Mouse (Mus musculus) kidney, embryonic 14.5 days (tissue): ENCODE data around the gene Rab3il1. TPM values are rescaled to one million over a fixed set of nuclear protein-coding genes. Genes with fewer than 3 reads are reported as not detected.
A peak's percentile ranks its signal among the peaks of the same experiment; 100 is the strongest.

ENCODE experiments used
- ATAC-seq: fragments of 200-750 bp; cut with Nextera tagmentation; 2 replicates; pipeline ENCODE4 v1.8.0; 2017; ENCODE audit warnings: moderate number of reproducible peaks, mild to moderate bottlenecking, moderate TSS enrichment, moderate library complexity; ENCODE audit not compliant: low FRiP score, low TSS enrichment
- H3K27ac ChIP-seq: fragments of 300-500 bp; sonication (generic); 2 replicates; pipeline ENCODE4 v1.5.1; 2014; ENCODE audit warnings: low read depth, mild to moderate bottlenecking, low read length, moderate library complexity, mixed read lengths
- H3K27me3 ChIP-seq: fragments of 300-500 bp; sonication (generic); 2 replicates; pipeline ENCODE4 v1.6.1; 2014; ENCODE audit warnings: mild to moderate bottlenecking, low read length; ENCODE audit not compliant: control insufficient read depth, insufficient read depth
- H3K36me3 ChIP-seq: fragments of 300-500 bp; sonication (generic); 2 replicates; pipeline ENCODE4 v1.6.1; 2014; ENCODE audit warnings: low read length, mixed read lengths; ENCODE audit not compliant: control insufficient read depth, insufficient read depth
- H3K4me1 ChIP-seq: fragments of 300-500 bp; sonication (generic); 2 replicates; pipeline ENCODE4 v1.6.1; 2014; ENCODE audit warnings: low read length, mixed read lengths; ENCODE audit not compliant: control insufficient read depth, insufficient read depth
- H3K4me2 ChIP-seq: fragments of 300-500 bp; sonication (generic); replicated peaks from 2 replicates; pipeline ENCODE4 v1.6.1; 2014; ENCODE audit warnings: low read depth, mild to moderate bottlenecking, low read length
- H3K4me3 ChIP-seq: fragments of 300-500 bp; sonication (generic); 2 replicates; pipeline ENCODE4 v1.5.1; 2014; ENCODE audit warnings: mild to moderate bottlenecking, low read length
- H3K9ac ChIP-seq: fragments of 300-500 bp; sonication (generic); 2 replicates; pipeline ENCODE4 v1.6.1; 2014; ENCODE audit warnings: low read depth, mild to moderate bottlenecking, low read length, moderate library complexity
- H3K9me3 ChIP-seq: fragments of 300-500 bp; sonication (generic); 2 replicates; pipeline ENCODE4 v1.6.1; 2016; ENCODE audit warnings: low read length; ENCODE audit not compliant: control insufficient read depth
- WGBS: fragments of 180-500 bp; shearing (Covaris S2); extraction: QIAGEN DNeasy Blood & Tissue Kit; methylation state at CpG from one replicate; pipeline ENCODE4 v1.1.7; 2014; 5-methylcytosine and 5-hydroxymethylcytosine counted together
- polyA plus RNA-seq: library from polyadenylated mRNA; unstranded; fragments of >200 nt; fragmentation: Nextera tagmentation; extraction: Ambion mirVana; gene quantifications from 2 replicates; pipeline ENCODE4 v1.2.1, GENCODE M21; 2014

Gene Rab3il1
- 20.3 and 26.2 TPM in 2 replicates for polyA plus RNA-seq

DNA sequence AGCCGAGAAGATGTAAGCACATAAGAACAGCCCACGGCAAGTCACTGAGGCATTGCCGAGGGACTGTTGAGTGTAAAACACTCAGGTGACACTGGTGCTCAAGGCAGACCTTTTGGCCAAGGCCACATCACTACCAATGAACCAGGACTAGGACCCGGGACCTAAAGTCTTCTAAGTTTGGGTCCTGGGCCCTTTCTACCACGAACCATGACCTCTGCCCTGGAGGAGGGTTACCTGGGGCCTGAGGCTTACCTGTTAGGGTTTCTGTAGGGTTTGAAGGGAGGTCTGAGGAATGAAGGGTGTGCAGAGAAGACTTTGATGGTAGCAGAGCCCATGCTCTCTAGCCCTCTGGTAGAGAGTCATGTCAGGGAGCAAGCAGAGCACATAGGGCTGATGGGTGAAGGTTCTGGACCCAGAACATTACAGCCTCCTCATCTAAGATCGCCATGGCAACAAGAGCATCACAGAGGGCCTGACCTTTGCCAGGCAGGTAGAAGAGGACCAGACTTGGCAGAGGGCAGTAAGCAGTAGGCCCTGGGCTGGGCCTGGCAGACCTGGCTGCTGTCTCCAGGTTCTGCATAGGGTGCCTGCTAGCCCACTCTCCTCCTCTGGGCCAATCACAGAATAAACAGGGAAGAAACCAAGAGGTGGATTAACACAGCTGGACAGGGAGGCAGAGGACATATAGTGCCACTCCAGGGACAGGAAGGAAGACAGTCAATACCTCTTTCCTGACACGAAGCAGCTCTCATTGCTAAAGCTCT, at the start of gene Rab3il1, which contains the start of gene Best1:
Rab3il1 (plus strand) TSS at position 464 of the 764 bp plus-strand sequence.
Best1 (minus strand) TSS at position 428 of the 764 bp plus-strand sequence.
- no peak for ATAC-seq
- no peaks in the 10 kb centered on the region for H3K36me3 ChIP-seq
- no peak within 1 kb of the TSS for H3K4me3 ChIP-seq
- H3K4me2 ChIP-seq = no peak within 1 kb of the TSS
- WGBS = 66% methylated on average over 7 of the region's 7 CpGs
- no peaks in the 10 kb centered on the region for H3K27me3 ChIP-seq
- H3K9me3 ChIP-seq = no peaks in the 10 kb centered on the region; the same call in 1 of the 2 replicates
- H3K4me1 ChIP-seq = no peaks in the 10 kb centered on the region
- H3K27ac ChIP-seq = no peak within 1 kb of the TSS
- H3K9ac ChIP-seq = no peak within 1 kb of the TSS

DNA sequence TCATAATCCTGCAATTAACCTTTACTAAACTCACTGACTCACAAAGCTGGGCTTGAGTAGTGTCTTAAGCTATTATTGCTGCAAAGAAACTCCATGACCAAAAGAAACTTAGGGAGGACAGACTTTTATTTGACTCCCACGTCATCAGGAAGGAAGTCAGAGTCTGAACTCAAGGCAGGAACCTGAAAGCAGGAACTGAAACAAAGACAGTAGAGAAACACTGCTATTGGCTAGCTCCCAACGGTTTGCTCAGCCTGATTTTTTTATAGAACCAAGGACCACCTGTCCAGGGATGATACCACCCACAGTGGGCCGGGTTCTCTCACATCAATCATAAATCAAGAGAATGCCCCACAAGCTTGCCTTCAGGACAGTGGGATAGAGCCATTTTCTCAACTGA, 49.1 kb upstream of the Rab3il1 start:
- Histone ChIP-seq H3K9ac (no peak overlapping the region), H3K36me3 (no peaks in the 10 kb centered on the region), H3K9me3 (no peaks in the 10 kb centered on the region; the same call in none of the 2 replicates), H3K4me1 (peaks cover 11% of the 10 kb centered on the region), H3K27ac (no peak overlapping the region), H3K27me3 (no peaks in the 10 kb centered on the region), H3K4me2 (no peak overlapping the region), H3K4me3 (no peak overlapping the region)
- WGBS = 64% methylated on average over 3 of the region's 3 CpGs
- ATAC-seq = no peak

DNA sequence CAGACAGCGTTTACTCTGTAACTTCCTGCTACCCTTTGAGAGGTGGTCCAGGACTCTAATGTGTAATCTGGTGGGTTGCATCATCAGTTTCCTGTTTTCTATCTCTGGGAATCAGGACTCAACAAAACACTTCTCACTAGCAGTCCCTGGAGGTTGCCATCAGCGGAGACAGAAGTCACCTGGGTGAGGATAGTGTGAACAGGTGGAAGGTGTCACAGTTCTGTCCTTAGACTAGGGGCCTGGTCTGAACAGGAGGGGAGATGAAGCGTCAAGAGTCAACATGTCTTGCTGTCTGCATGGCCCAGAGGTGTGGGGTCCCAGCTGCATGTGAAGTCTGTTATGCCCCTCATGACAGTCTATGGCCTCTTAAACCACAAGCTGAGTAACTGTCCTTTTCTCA, 48.6 kb upstream of the Rab3il1 start:
- Histone ChIP-seq H3K4me2 (no peak overlapping the region), H3K36me3 (no peaks in the 10 kb centered on the region), H3K9me3 (no peaks in the 10 kb centered on the region; the same call in 1 of the 2 replicates), H3K9ac (no peak overlapping the region), H3K4me3 (no peak overlapping the region), H3K27me3 (no peaks in the 10 kb centered on the region), H3K27ac (no peak overlapping the region), H3K4me1 (peaks cover 11% of the 10 kb centered on the region)
- WGBS = 92% methylated on average over 3 of the region's 3 CpGs
- no peak for ATAC-seq

DNA sequence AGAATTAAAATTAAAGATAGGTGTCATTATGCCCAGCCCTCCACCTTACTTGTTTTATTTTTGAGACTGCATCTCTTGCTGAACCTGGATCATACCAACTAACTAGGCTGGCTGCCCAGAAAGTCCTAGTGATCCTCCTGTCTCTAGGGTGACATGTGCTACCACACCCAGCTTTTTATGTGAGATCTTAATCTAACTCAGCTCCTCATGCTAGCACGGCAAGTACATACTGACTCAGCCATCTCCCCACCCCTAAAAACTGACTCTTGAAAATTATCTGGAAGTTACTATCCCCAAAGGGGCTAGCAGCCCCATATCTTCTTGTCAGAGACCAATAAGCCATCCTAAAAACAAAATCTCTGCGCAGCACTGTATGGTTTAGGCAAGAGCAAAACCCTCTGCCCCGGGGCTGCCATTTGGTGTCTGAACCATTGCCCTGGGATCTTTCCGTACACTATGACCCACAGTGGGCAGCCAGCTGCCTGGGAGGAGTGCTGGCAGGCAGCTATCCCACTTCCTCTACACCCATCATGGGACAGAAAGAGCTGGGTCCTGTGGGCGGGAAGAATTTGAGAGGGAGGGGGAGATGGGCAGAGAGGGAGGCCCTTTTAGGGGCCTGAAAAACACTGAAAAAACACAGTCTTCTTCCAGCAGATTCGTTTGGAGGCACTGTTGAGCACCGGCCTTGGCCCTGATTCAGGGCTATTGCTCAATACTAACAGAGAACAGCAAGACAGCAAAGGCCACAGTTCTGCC, 47.2 kb upstream of the Rab3il1 start:
- Histone ChIP-seq H3K27me3 (no peaks in the 10 kb centered on the region), H3K9ac (peak overlapping the region; percentile 25; the same call in 1 of the 2 replicates), H3K4me2 (no peak overlapping the region; the same call in 1 of the 2 replicates), H3K4me1 (peaks cover 11% of the 10 kb centered on the region), H3K4me3 (no peak overlapping the region), H3K27ac (peak overlapping the region; percentile 70), H3K36me3 (no peaks in the 10 kb centered on the region), H3K9me3 (no peaks in the 10 kb centered on the region; the same call in 1 of the 2 replicates)
- 23% methylated on average over 7 of the region's 7 CpGs for WGBS
- ATAC-seq = peak; percentile 91

DNA sequence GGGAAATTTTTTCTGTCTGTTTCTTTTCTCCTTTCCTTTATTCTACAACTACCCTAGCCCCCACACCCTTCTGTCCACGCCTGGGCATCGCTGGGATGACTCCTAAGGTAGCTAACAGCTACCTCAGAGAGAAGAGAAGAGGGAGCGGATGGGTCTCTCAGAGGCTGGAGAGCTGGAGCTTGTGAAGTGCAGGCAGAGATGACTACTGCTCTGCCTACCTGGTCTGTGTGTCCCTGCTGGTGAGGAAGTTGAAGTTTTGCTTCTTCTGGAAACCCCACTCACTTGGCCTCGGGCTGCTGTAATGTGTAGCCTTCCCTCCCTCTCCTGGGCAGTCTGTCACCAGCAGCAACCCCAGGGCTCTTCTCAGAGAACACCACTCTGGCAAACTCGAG, 46.7 kb upstream of the Rab3il1 start:
- peaks cover 11% of the 10 kb centered on the region for H3K4me1 ChIP-seq
- H3K4me3 ChIP-seq = no peak overlapping the region
- H3K9me3 ChIP-seq = no peaks in the 10 kb centered on the region; the same call in 1 of the 2 replicates
- peak; percentile 60 for ATAC-seq
- 26% methylated on average over 4 of the region's 5 CpGs for WGBS
- H3K36me3 ChIP-seq = no peaks in the 10 kb centered on the region
- H3K9ac ChIP-seq = peak overlapping the region; percentile 25; the same call in 1 of the 2 replicates
- H3K4me2 ChIP-seq = no peak overlapping the region; the same call in 1 of the 2 replicates
- no peaks in the 10 kb centered on the region for H3K27me3 ChIP-seq
- peak overlapping the region; percentile 70 for H3K27ac ChIP-seq

DNA sequence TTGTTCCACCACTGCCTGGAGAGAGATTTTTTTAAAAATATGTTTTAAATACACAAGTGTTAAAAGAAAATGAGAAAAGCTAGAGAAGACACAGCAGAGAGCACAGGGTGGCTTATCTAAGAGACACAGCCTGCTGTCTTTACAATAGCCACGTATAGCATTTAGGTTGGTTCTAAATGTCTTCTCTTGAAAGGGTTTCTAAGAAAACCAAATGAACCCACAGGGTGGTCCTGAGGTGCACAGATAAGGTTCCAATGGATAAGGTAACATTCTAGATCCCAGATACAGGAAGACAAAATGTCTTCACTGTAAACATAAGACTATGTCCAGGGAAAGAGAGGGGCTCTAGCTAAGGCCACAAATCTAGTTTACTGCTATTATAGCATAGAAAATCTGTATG, 46.0 kb upstream of the Rab3il1 start:
- H3K27ac ChIP-seq = peak overlapping the region; percentile 70; the same call in 1 of the 2 replicates
- H3K4me2 ChIP-seq = no peak overlapping the region
- ATAC-seq = no peak
- no peaks in the 10 kb centered on the region for H3K9me3 ChIP-seq
- no peak overlapping the region for H3K9ac ChIP-seq
- WGBS = 88% methylated on average over 1 of the region's 1 CpGs
- peaks cover 11% of the 10 kb centered on the region for H3K4me1 ChIP-seq
- H3K27me3 ChIP-seq = no peaks in the 10 kb centered on the region
- H3K36me3 ChIP-seq = no peaks in the 10 kb centered on the region
- no peak overlapping the region for H3K4me3 ChIP-seq

DNA sequence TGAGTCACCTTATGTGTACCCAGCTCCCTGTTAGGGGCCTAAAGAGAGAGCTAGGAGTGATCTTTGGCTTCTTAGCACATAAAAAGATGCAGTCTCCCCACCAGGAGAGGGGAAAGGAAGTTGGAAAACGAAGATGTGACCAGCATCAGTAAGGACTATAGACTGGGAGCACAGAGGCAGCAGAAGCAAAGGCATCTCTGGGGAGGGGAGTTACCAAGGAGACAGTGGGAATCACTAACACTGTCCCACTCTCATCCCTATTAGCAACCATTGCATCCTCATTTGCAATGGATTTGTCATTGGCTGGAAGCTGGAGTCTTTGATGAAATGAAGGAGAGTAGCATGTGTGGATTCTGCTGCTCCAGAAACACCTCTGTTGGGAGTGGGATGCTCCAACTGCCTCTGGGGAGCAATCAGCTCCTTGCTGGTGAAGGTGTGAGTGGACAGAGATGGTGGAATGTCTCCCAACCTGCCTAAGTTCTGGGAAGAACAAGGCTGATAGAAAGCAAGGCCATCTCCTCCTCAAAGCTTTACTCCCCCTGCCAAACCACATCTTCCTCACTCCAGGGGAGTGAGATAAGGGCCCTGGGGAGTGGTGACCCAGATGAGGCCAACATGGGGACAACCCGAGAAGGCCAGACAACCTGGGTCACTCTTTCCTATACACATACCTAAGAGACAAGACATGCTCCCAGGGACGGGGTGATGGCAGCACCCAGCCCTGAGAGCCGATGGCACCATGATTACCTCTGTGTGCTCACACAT, 44.7 kb upstream of the Rab3il1 start:
- H3K9me3 ChIP-seq = no peaks in the 10 kb centered on the region
- no peak for ATAC-seq
- H3K9ac ChIP-seq = no peak overlapping the region
- no peaks in the 10 kb centered on the region for H3K36me3 ChIP-seq
- H3K4me3 ChIP-seq = no peak overlapping the region
- H3K27ac ChIP-seq = no peak overlapping the region
- H3K27me3 ChIP-seq = no peaks in the 10 kb centered on the region
- 85% methylated on average over 4 of the region's 4 CpGs for WGBS
- peaks cover 11% of the 10 kb centered on the region for H3K4me1 ChIP-seq
- no peak overlapping the region for H3K4me2 ChIP-seq

DNA sequence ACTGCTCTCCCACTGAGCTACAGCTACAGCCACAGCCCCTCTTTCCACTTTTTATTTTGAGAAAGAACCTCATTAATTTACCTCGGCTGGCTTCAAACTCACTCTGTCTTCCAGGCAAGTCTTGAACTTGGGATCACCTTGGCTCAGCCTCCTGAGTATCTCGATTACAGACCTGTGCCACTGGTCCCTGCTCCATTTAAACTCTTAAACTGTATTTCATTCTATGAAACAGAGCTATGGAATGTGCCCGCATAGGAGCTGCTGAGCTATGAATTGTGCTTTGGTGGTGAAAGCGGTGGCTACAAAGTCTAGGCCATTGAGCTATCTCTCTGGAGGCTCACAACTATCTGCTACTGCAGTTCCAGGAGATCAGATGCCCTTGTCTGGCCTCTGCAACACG, 43.5 kb upstream of the Rab3il1 start:
- Histone ChIP-seq H3K27ac (no peak overlapping the region), H3K4me3 (no peak overlapping the region), H3K9me3 (no peaks in the 10 kb centered on the region), H3K9ac (no peak overlapping the region), H3K27me3 (no peaks in the 10 kb centered on the region), H3K36me3 (no peaks in the 10 kb centered on the region), H3K4me1 (peaks cover 11% of the 10 kb centered on the region), H3K4me2 (no peak overlapping the region)
- no peak for ATAC-seq
- 85% methylated on average over 5 of the region's 5 CpGs for WGBS
